Mouse (Mus musculus): Measurements from ENCODE around the gene Fam184b.

Fam184b gene

GRCm38 (mm10) chr5:45480066-45480465 lies 159.3 kb downstream of the Fam184b start:
- in situ Hi-C loops (cut with MboI; ENCODE audit: unreplicated experiment in 2 of 2) = loop anchor here (25.0 kb wide), 1 partner anchor 382 kb away; the partner anchor contains the start of gene Lcorl (in 2 of the 2)
